ENCODE assay signal across 24 mouse cellular contexts in genomic region chr17:61606729-61607481, GRCm38 (mm10).
DNase-seq lines count a peak whose midpoint lies in the region; ATAC-seq lines count a peak whose summit lies in the region.
"Had no signal": no experiment of that assay in that cellular context is flagged by ENCODE, and none has a peak within 500 bp of the region (broad histone marks: within the 10 kb centered on the region; RNA-seq: fewer than 3 reads in every experiment).

No protein-coding gene starts in this region.

- peak; percentile 82 for ATAC-seq in forebrain, embryonic 15.5 days (replicated peaks)
- ATAC-seq in forebrain, embryonic 11.5 days (replicated peaks; ENCODE audit: low FRiP score), result no peak
- ATAC-seq: activated CD4-positive, CD25-positive, alpha-beta regulatory T cell, adult 4 months; CD4-positive, CD25-positive, alpha-beta regulatory T cell, adult 4 months; inflammation-experienced regulatory T-cells, adult 6 months had no signal

- H3K4me2 ChIP-seq in forebrain, embryonic 15.5 days (replicated peaks), result peak overlapping the region; percentile 33
- no peak overlapping the region for H3K4me2 ChIP-seq in forebrain, embryonic 11.5 days (ENCODE audit: low read depth, low read length, severe bottlenecking)
- H3K4me2 ChIP-seq: heart, embryonic 12.5 days; lung, embryonic 15.5 days; midbrain, embryonic 12.5 days had no signal

- WGBS in forebrain, embryonic 15.5 days, result 38% methylated on average over 14 of the region's 14 CpGs
- WGBS in forebrain, embryonic 11.5 days, result 82% methylated on average over 14 of the region's 14 CpGs

- no peak overlapping the region for H3K9ac ChIP-seq in forebrain, embryonic 15.5 days (replicated peaks)
- H3K9ac ChIP-seq in forebrain, embryonic 11.5 days (ENCODE audit: low read length), result no peak overlapping the region
- H3K9ac ChIP-seq: heart, embryonic 12.5 days; liver, embryonic 14.5 days; lung, embryonic 15.5 days; midbrain, embryonic 12.5 days had no signal

- H3K36me3 ChIP-seq in forebrain, embryonic 15.5 days, result no peaks in the 10 kb centered on the region
- no peaks in the 10 kb centered on the region for H3K36me3 ChIP-seq in forebrain, embryonic 11.5 days (ENCODE audit: control insufficient read depth, insufficient read depth, low read length)
- H3K36me3 ChIP-seq: heart, embryonic 12.5 days; lung, embryonic 15.5 days; midbrain, embryonic 12.5 days had no signal

- H3K27ac ChIP-seq in forebrain, embryonic 15.5 days (replicated peaks), result no peak overlapping the region
- no peak overlapping the region for H3K27ac ChIP-seq in forebrain, embryonic 11.5 days (ENCODE audit: low read depth, low read length)
- H3K27ac ChIP-seq: liver, embryonic 14.5 days; lung, embryonic 15.5 days; macrophage; midbrain, embryonic 12.5 days; stomach, postnatal 0 days had no signal

- H3K4me1 ChIP-seq in forebrain, embryonic 15.5 days, result peaks cover 8% of the 10 kb centered on the region; the same call in 1 of the 2 replicates
- no peaks in the 10 kb centered on the region for H3K4me1 ChIP-seq in forebrain, embryonic 11.5 days (replicated peaks; ENCODE audit: control insufficient read depth, insufficient read depth, low read length)
- H3K4me1 ChIP-seq: heart, embryonic 12.5 days; lung, embryonic 15.5 days; midbrain, embryonic 12.5 days had no signal

- H3K4me3 ChIP-seq in forebrain, embryonic 15.5 days, result no peak overlapping the region
- no peak overlapping the region for H3K4me3 ChIP-seq in forebrain, embryonic 11.5 days (ENCODE audit: low read depth, low read length)
- H3K4me3 ChIP-seq: erythroblast, embryonic 14.5 days; heart, embryonic 12.5 days; lung, embryonic 15.5 days; midbrain, embryonic 12.5 days had no signal

- H3K9me3 ChIP-seq in forebrain, embryonic 15.5 days, result no peaks in the 10 kb centered on the region
- no peaks in the 10 kb centered on the region for H3K9me3 ChIP-seq in forebrain, embryonic 11.5 days (ENCODE audit: control insufficient read depth, low read length)
- H3K9me3 ChIP-seq: lung, embryonic 15.5 days; midbrain, embryonic 12.5 days had no signal

- H3K27me3 ChIP-seq in forebrain, embryonic 15.5 days, result no peaks in the 10 kb centered on the region
- no peaks in the 10 kb centered on the region for H3K27me3 ChIP-seq in forebrain, embryonic 11.5 days (ENCODE audit: control insufficient read depth, insufficient read depth, low read length)
- H3K27me3 ChIP-seq: heart, embryonic 12.5 days; lung, embryonic 15.5 days; midbrain, embryonic 12.5 days had no signal

- DNase-seq in cerebellum, postnatal 10 days, result peak; percentile 65 to 84
- DNase-seq in cerebellum, adult 9-11 months, result no peak
- DNase-seq in forebrain, embryonic 11.5 days (ENCODE audit: low spot score), result no peak
- DNase-seq in layer of hippocampus, postnatal 14 days (ENCODE audit: low spot score in 2 of 2), result peak; percentile 1 to 2
- no peak for DNase-seq in layer of hippocampus, postnatal 36 days
- DNase-seq in brain, adult 2 months (ENCODE audit: low read depth, low spot score), result peak; percentile 31
- no peak for DNase-seq in right cerebral cortex, postnatal 4 days
- DNase-seq: adrenal gland, postnatal 14 days; gastrocnemius, postnatal 10 days; heart, adult 11 months; heart, postnatal 14 days; kidney, adult 2 months; kidney, postnatal 14 days had no signal

Comparison
In these comparisons a context has a peak if more than half of its experiments do, and no peak if none do; other contexts are left out.
1. DNase-seq: peak in cerebellum, postnatal 10 days (2 of 2), layer of hippocampus, postnatal 14 days (2 of 2) and brain, adult 2 months (single experiment); none in cerebellum, adult 9-11 months (single experiment), forebrain, embryonic 11.5 days (single experiment), layer of hippocampus, postnatal 36 days (0 of 2) and right cerebral cortex, postnatal 4 days (single experiment).